In the genomic region with DNA sequence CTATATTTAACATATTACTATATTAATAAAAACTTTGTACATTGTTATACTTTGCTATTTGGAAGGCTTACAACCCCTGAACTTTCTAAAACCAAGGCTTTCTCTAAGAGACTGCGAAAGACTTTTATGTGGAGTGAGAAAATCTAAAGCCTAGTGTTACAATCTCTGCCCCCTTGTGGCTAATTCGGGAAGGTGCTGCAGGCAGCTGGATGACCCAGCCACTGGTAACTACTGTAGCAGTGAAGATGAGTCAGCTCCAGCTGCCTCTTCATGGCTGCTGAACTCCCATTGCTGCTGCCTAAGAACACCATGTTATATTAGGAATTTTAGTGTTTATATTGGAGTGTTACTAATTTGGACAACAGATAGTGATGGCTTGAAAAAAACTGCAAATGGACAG, we compare ENCODE assay signal across 8 mouse cellular contexts.
DNase-seq lines count a peak whose midpoint lies in the region; ATAC-seq and TF ChIP-seq lines count a peak whose summit lies in the region.

No protein-coding gene starts in this region.

- H3K4me2 ChIP-seq in kidney, embryonic 14.5 days (replicated peaks; ENCODE audit: low read depth, low read length), result no peak overlapping the region
- H3K4me2 ChIP-seq in hindbrain, embryonic 14.5 days (replicated peaks), result no peak overlapping the region

- H3K9ac ChIP-seq in kidney, embryonic 14.5 days (ENCODE audit: low read depth, low read length), result no peak overlapping the region
- H3K9ac ChIP-seq in ES-E14 (ENCODE audit: insufficient read depth, low read depth, low read length, poor library complexity, severe bottlenecking), result no peak overlapping the region
- H3K9ac ChIP-seq in hindbrain, embryonic 14.5 days, result no peak overlapping the region

- no peaks in the 10 kb centered on the region for H3K9me3 ChIP-seq in kidney, embryonic 14.5 days (ENCODE audit: control insufficient read depth, low read length)
- H3K9me3 ChIP-seq in ES-E14 (ENCODE audit: control insufficient read depth, insufficient read depth, low read depth, low read length), result no peaks in the 10 kb centered on the region
- no peaks in the 10 kb centered on the region for H3K9me3 ChIP-seq in hindbrain, embryonic 14.5 days (ENCODE audit: control insufficient read depth, low read length)

- peak; percentile 30 for DNase-seq in kidney, postnatal 10 days
- peak; percentile 42 for DNase-seq in ES-E14 (ENCODE audit: low read depth, low spot score)
- peak; percentile 49 for DNase-seq in adrenal gland, postnatal 14 days
- DNase-seq in hindbrain, embryonic 14.5 days (ENCODE audit: low spot score), result peak; percentile 64
- peak; percentile 17 for DNase-seq in retina, postnatal 7 days (ENCODE audit: low read depth, low spot score)
- DNase-seq in urinary bladder, postnatal 36 days (ENCODE audit: low spot score in 2 of 2), result no peak

- H3K27me3 ChIP-seq in kidney, embryonic 14.5 days (ENCODE audit: control insufficient read depth, insufficient read depth, low read length), result no peaks in the 10 kb centered on the region
- no peaks in the 10 kb centered on the region for H3K27me3 ChIP-seq in hindbrain, embryonic 14.5 days (ENCODE audit: control insufficient read depth, insufficient read depth, low read length)

- no peaks in the 10 kb centered on the region for H3K36me3 ChIP-seq in kidney, embryonic 14.5 days (ENCODE audit: control insufficient read depth, insufficient read depth, low read length)
- no peaks in the 10 kb centered on the region for H3K36me3 ChIP-seq in ES-E14 (ENCODE audit: control insufficient read depth, insufficient read depth, low read length, poor library complexity, severe bottlenecking)
- no peaks in the 10 kb centered on the region for H3K36me3 ChIP-seq in hindbrain, embryonic 14.5 days (replicated peaks; ENCODE audit: control insufficient read depth, insufficient read depth)

- no peak overlapping the region for H3K4me3 ChIP-seq in kidney, embryonic 14.5 days (ENCODE audit: low read length)
- H3K4me3 ChIP-seq in ES-E14 (ENCODE audit: insufficient read depth in 1 of 2, low read depth in 1 of 2, low read length in 2 of 2, poor library complexity in 1 of 2, severe bottlenecking in 1 of 2), result no peak overlapping the region
- no peak overlapping the region for H3K4me3 ChIP-seq in hindbrain, embryonic 14.5 days (replicated peaks; ENCODE audit: low read length)

- H3K27ac ChIP-seq in kidney, embryonic 14.5 days (ENCODE audit: low read depth, low read length), result no peak overlapping the region
- H3K27ac ChIP-seq in ES-E14 (ENCODE audit: insufficient read depth, low read depth, low read length, poor library complexity, severe bottlenecking), result no peak overlapping the region
- no peak overlapping the region for H3K27ac ChIP-seq in hindbrain, embryonic 14.5 days

- in situ Hi-C loops in ES-E14 (cut with MboI; ENCODE audit: low sequenced_read_pairs in 2 of 2, unreplicated experiment in 2 of 2), result no loop called here

- no peaks in the 10 kb centered on the region for H3K4me1 ChIP-seq in kidney, embryonic 14.5 days (ENCODE audit: control insufficient read depth, insufficient read depth, low read length)
- no peaks in the 10 kb centered on the region for H3K4me1 ChIP-seq in ES-E14 (ENCODE audit: control insufficient read depth in 2 of 2, insufficient read depth in 2 of 2, low read length in 2 of 2, poor library complexity in 1 of 2)
- no peaks in the 10 kb centered on the region for H3K4me1 ChIP-seq in hindbrain, embryonic 14.5 days (replicated peaks; ENCODE audit: control insufficient read depth, insufficient read depth, low read length)

- WGBS in kidney, embryonic 14.5 days, result 47% methylated on average over 2 of the region's 2 CpGs
- 40% methylated on average over 2 of the region's 2 CpGs for WGBS in hindbrain, embryonic 14.5 days

- ATAC-seq in kidney, embryonic 14.5 days (ENCODE audit: low FRiP score, low TSS enrichment), result no peak
- ATAC-seq in hindbrain, embryonic 14.5 days (ENCODE audit: low FRiP score), result peak; percentile 57; the same call in 1 of the 2 replicates
- no peak for ATAC-seq in CD4-positive, CD25-positive, alpha-beta regulatory T cell, adult 4 months

TF ChIP-seq in ES-E14, 5 proteins besides CTCF, POLR2A, EP300 and RAD21:
- no peak for TF ChIP-seq CHD2 (IDR thresholded peaks at IDR 0.05; ENCODE audit: low read depth, low read length)
- no peak for TF ChIP-seq HCFC1 (IDR thresholded peaks at IDR 0.05; ENCODE audit: borderline replicate concordance, insufficient read depth, low read length)
- TF ChIP-seq ZC3H11A (IDR thresholded peaks at IDR 0.05; ENCODE audit: borderline replicate concordance, low read depth, low read length), result no peak
- no peak for TF ChIP-seq MAFK (IDR thresholded peaks at IDR 0.05; ENCODE audit: insufficient read depth, low read depth, low read length)
- TF ChIP-seq ZNF384 (IDR thresholded peaks at IDR 0.05; ENCODE audit: low read depth, low read length), result no peak

Comparison
In these comparisons a context has a peak if more than half of its experiments do, and no peak if none do; other contexts are left out.
1. DNase-seq: peak in kidney, postnatal 10 days (single experiment), ES-E14 (single experiment), adrenal gland, postnatal 14 days (single experiment), hindbrain, embryonic 14.5 days (single experiment) and retina, postnatal 7 days (single experiment); none in urinary bladder, postnatal 36 days (0 of 2).